Mouse (Mus musculus): ENCODE measurements around the gene Mark4. TPM values are rescaled to one million over a fixed set of nuclear protein-coding genes. Genes with fewer than 3 reads are reported as not detected.
A peak's percentile ranks its signal among the peaks of the same experiment; 100 is the strongest.

Gene Mark4
- polyA plus RNA-seq, 1 experiment from 2014 or later = 13.3 TPM

DNA sequence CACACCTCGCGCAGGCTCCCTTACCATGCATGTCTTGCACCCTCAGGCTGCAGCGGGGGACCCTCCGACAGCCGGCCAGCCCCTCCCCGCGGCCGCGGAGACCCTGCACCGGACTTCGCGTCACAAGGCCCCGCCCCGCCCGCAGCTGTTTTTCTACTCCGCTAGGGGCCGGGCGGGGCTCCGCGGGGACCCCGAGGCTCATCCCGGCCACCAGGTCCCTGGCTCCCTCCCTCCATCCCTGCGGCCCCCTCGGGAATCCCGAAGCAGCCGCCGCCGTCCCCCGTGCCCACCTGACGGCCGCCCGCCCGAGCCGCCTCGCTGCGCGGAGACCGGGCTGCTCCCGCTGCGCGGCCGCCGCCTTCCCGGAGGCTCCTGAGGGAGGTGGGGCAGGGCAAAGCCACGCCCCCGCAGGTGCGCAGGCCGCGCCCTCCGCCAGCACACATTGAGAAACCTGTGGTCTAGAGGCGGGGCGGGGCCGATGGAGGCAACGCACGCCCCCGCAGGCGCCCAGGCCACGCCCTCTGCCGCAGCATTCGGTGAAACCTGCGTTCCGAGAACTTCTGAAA, 54.8 kb downstream of the Mark4 start, which contains the start of gene Klc3:
Klc3 (minus strand) TSS at position 374 of the 566 bp plus-strand sequence.
- ATAC-seq (ENCODE audit: low FRiP score) (no peak), DNase-seq (ENCODE audit: low spot score) (peak; percentile 51)
- peak within 1 kb of the TSS; percentile 44 for H3K9ac ChIP-seq (ENCODE audit: low read depth, low read length)
- 1% methylated on average over 61 of the region's 62 CpGs for WGBS
- H3K4me2 ChIP-seq (replicated peaks; ENCODE audit: low read depth, low read length) = peak within 1 kb of the TSS; percentile 94
- H3K9me3 ChIP-seq (ENCODE audit: control insufficient read depth, low read length) = no peaks in the 10 kb centered on the region
- H3K27me3 ChIP-seq (ENCODE audit: control insufficient read depth, insufficient read depth, low read length) = peaks cover 42% of the 10 kb centered on the region
- peaks cover 10% of the 10 kb centered on the region; the same call in 1 of the 2 replicates for H3K4me1 ChIP-seq (replicated peaks; ENCODE audit: control insufficient read depth, insufficient read depth, low read length)
- H3K27ac ChIP-seq (ENCODE audit: low read depth, low read length) = no peak within 1 kb of the TSS
- H3K4me3 ChIP-seq (ENCODE audit: low read depth, low read length) = peak within 1 kb of the TSS; percentile 52
- H3K36me3 ChIP-seq (ENCODE audit: control insufficient read depth, insufficient read depth, low read length) = no peaks in the 10 kb centered on the region

DNA sequence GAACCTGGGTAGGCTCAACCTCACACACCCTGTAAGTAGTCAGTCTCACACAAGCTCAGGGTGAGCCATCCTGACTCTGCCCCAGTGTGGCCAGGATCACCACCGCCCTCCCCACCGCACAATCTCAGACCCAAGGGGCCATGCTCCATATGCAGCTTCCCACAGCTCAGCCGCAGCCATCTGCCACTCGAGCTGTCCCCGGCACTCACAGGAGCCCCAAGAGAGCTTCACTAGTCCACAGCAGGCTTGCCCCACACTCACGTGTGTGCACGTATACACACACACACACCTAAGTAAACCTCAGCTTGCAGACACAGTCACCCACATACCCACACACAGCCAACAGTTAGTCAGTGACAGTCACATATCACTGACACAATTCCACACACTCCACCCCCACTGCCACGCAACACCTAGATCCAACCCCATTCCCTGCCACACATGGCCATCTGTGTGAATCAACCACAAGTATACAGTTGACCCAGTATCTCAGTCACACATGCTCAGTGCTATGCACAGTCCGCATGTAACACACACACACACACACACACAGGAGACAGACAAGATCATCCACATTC, 56.0 kb downstream of the Mark4 start:
- Histone ChIP-seq H3K9me3 (ENCODE audit: control insufficient read depth, low read length) (no peaks in the 10 kb centered on the region), H3K9ac (ENCODE audit: low read depth, low read length) (no peak overlapping the region), H3K27me3 (ENCODE audit: control insufficient read depth, insufficient read depth, low read length) (peaks cover 42% of the 10 kb centered on the region), H3K36me3 (ENCODE audit: control insufficient read depth, insufficient read depth, low read length) (no peaks in the 10 kb centered on the region), H3K4me3 (ENCODE audit: low read depth, low read length) (no peak overlapping the region), H3K27ac (ENCODE audit: low read depth, low read length) (no peak overlapping the region), H3K4me2 (replicated peaks; ENCODE audit: low read depth, low read length) (no peak overlapping the region), H3K4me1 (replicated peaks; ENCODE audit: control insufficient read depth, insufficient read depth, low read length) (peaks cover 10% of the 10 kb centered on the region; the same call in 1 of the 2 replicates)
- DNase-seq (ENCODE audit: low spot score) = no peak
- 82% methylated on average over 9 of the region's 9 CpGs for WGBS
- ATAC-seq (ENCODE audit: low FRiP score) = no peak

DNA sequence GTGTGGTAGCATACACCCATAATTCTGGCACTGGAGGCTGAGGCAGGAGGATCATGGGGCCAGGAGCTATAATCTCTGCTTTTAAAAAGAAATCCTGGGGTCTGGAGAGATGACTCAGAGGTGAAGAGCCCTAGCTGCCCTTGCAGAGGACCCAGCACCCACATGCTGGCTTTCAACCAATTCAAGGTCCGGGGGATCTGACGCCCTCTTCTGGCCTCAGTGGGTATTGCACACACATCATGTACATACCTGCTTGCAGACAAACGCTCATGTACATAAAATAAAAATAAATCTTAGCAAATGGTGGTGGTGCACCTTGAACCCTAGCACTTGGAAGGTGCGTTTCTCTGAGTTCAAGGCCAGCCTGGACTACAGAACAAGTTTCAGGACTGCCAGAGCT, 57.7 kb downstream of the Mark4 start:
- Histone ChIP-seq H3K9ac (ENCODE audit: low read depth, low read length) (no peak overlapping the region), H3K4me3 (ENCODE audit: low read depth, low read length) (no peak overlapping the region), H3K27me3 (ENCODE audit: control insufficient read depth, insufficient read depth, low read length) (peaks cover 42% of the 10 kb centered on the region), H3K4me1 (replicated peaks; ENCODE audit: control insufficient read depth, insufficient read depth, low read length) (peaks cover 10% of the 10 kb centered on the region; the same call in 1 of the 2 replicates), H3K4me2 (replicated peaks; ENCODE audit: low read depth, low read length) (no peak overlapping the region), H3K36me3 (ENCODE audit: control insufficient read depth, insufficient read depth, low read length) (no peaks in the 10 kb centered on the region), H3K27ac (ENCODE audit: low read depth, low read length) (no peak overlapping the region), H3K9me3 (ENCODE audit: control insufficient read depth, low read length) (no peaks in the 10 kb centered on the region)
- ATAC-seq (ENCODE audit: low FRiP score) (no peak), DNase-seq (ENCODE audit: low spot score) (no peak)
- 85% methylated on average over 4 of the region's 4 CpGs for WGBS

DNA sequence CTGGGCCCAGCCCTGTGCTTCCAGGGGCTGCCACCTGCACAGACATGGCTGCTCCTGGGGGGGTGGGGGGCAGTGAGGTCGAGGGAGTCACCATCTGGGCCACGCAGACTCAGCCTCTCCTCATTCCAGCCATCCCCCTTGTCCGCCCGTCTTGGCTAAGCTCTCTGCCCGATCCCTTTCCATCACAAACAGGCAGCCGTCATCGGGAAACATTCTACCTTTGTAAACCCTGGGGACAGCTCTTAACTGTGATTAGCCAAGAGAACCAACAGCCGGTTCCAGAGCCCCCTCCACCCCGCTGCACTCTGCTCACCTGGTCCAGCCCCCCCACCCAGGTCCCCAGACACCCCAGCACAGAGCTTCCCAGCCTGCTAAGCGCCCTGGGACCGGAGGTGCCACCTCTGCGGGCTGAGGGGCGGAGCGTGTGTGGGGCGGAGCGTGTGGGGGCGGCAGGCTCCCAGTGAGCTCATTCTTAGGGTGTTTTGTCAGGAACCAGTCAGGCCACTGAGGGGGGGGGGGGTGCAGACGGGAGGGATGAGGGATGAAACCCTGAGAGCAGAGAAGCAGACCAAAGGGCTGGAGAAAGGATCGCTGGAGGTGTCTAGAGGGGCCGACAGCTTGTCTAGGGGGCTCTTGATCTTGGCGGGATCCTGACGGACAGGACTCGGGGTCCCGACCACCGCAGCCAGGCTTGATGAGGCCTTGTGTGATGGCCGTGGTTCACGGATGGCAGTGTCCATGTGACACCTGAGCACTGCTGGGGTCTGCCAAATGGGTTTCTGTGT, 58.9 kb downstream of the Mark4 start:
- peak; percentile 38 for DNase-seq (ENCODE audit: low spot score)
- H3K27ac ChIP-seq (ENCODE audit: low read depth, low read length) = no peak overlapping the region
- H3K4me1 ChIP-seq (replicated peaks; ENCODE audit: control insufficient read depth, insufficient read depth, low read length) = peaks cover 10% of the 10 kb centered on the region; the same call in 1 of the 2 replicates
- H3K27me3 ChIP-seq (ENCODE audit: control insufficient read depth, insufficient read depth, low read length) = peaks cover 36% of the 10 kb centered on the region
- H3K4me2 ChIP-seq (replicated peaks; ENCODE audit: low read depth, low read length) = peak overlapping the region; percentile 35
- peak overlapping the region; percentile 22; the same call in 1 of the 2 replicates for H3K4me3 ChIP-seq (ENCODE audit: low read depth, low read length)
- no peak overlapping the region for H3K9ac ChIP-seq (ENCODE audit: low read depth, low read length)
- peaks cover 6% of the 10 kb centered on the region for H3K36me3 ChIP-seq (ENCODE audit: control insufficient read depth, insufficient read depth, low read length)
- WGBS = 2% methylated on average over 25 of the region's 27 CpGs
- no peak for ATAC-seq (ENCODE audit: low FRiP score)
- no peaks in the 10 kb centered on the region for H3K9me3 ChIP-seq (ENCODE audit: control insufficient read depth, low read length)

DNA sequence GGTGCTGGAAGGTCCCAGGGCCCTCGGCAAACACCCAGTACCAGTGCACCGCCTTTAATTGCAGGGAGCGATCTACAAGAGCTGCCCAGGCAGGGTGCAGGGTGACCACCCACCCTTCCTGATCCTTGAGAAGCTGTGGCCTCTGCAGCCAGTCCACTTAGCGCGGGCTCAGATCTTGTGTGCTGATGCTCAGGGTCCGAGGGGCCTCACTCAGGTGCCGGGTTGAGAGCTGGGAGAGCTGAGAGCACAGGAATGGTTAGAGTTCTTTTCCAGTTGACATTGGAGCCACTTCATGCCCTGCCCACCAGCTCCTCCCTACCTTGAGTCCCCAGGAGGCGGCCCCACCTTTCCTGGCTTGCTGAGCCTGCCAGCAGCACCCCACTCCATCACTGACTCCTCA, 64.1 kb downstream of the Mark4 start:
- Histone ChIP-seq H3K9me3 (ENCODE audit: control insufficient read depth, low read length) (no peaks in the 10 kb centered on the region), H3K9ac (ENCODE audit: low read depth, low read length) (no peak overlapping the region), H3K4me3 (ENCODE audit: low read depth, low read length) (no peak overlapping the region), H3K27ac (ENCODE audit: low read depth, low read length) (no peak overlapping the region), H3K36me3 (ENCODE audit: control insufficient read depth, insufficient read depth, low read length) (peaks cover 33% of the 10 kb centered on the region), H3K4me2 (replicated peaks; ENCODE audit: low read depth, low read length) (no peak overlapping the region), H3K4me1 (replicated peaks; ENCODE audit: control insufficient read depth, insufficient read depth, low read length) (no peaks in the 10 kb centered on the region), H3K27me3 (ENCODE audit: control insufficient read depth, insufficient read depth, low read length) (peaks cover 7% of the 10 kb centered on the region)
- ATAC-seq (ENCODE audit: low FRiP score) (no peak), DNase-seq (ENCODE audit: low spot score) (no peak)
- 89% methylated on average over 8 of the region's 8 CpGs for WGBS

DNA sequence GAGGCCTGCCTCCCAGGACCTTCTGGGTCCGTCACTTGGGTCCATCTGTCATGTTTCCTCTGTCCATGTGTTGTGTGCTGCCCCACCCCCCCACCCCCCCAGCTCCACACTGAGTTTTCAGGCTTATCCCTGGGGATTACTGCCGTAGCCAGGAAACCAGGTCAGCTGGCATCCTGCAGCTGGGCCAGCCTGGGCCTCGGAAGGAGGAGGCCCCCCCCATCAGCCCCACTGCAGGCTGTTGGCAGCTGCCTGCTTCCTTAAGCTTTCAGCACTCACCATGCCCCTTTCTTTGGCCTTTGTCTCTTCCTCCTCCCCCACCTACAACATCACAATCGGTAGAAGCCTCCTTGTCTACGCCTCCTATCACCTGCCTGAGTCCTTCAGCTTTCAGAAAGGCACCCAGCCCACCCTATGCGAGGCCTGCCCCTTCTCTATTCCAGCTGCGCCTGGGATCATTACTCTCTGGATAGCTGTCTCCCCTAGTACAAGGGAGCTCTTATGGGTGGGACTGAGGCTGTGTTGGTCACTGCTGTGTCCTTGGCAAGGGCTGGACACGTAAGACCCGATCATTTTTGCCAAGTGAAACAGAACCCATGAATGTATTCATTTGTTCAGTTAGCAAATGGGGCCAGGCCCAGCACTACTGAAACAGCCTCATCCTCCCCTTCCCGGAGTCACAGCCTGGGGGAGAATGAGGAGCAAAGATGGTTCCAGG, 69.8 kb downstream of the Mark4 start:
- 70% methylated on average over 8 of the region's 10 CpGs for WGBS
- H3K27ac ChIP-seq (ENCODE audit: low read depth, low read length) = peak overlapping the region; percentile 58
- DNase-seq (ENCODE audit: low spot score) = peak; percentile 9
- H3K36me3 ChIP-seq (ENCODE audit: control insufficient read depth, insufficient read depth, low read length) = peaks cover 38% of the 10 kb centered on the region
- no peaks in the 10 kb centered on the region for H3K9me3 ChIP-seq (ENCODE audit: control insufficient read depth, low read length)
- H3K27me3 ChIP-seq (ENCODE audit: control insufficient read depth, insufficient read depth, low read length) = no peaks in the 10 kb centered on the region
- ATAC-seq (ENCODE audit: low FRiP score) = peak; percentile 39
- 0 out of 2 replicates have a peak overlapping the region, but pooled peaks have one; percentile 15 for H3K9ac ChIP-seq (ENCODE audit: low read depth, low read length)
- no peaks in the 10 kb centered on the region; the same call in 1 of the 2 replicates for H3K4me1 ChIP-seq (replicated peaks; ENCODE audit: control insufficient read depth, insufficient read depth, low read length)
- no peak overlapping the region for H3K4me3 ChIP-seq (ENCODE audit: low read depth, low read length)
- no peak overlapping the region for H3K4me2 ChIP-seq (replicated peaks; ENCODE audit: low read depth, low read length)

DNA sequence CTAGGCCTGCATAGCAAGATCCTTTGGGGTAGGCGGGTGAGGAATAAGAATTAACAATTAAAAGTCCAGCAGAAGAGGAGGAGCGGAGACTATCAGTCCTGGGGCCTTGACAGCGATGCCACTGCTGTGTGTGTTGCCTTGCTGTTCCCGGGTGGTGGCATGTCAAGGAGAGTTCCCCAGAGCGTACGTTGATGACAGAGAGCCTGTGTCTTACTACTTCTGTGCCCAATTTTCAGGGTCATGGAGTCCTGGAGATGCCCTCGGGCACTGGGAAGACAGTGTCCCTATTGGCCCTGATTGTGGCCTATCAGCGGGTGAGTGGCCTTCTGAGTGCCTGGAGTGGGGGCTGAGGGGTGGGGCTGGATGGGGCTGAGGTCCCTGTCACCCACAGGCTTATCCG, 74.9 kb downstream of the Mark4 start:
- Histone ChIP-seq H3K9me3 (ENCODE audit: control insufficient read depth, low read length) (no peaks in the 10 kb centered on the region), H3K4me1 (replicated peaks; ENCODE audit: control insufficient read depth, insufficient read depth, low read length) (peaks cover 2% of the 10 kb centered on the region), H3K4me2 (replicated peaks; ENCODE audit: low read depth, low read length) (no peak overlapping the region), H3K27me3 (ENCODE audit: control insufficient read depth, insufficient read depth, low read length) (no peaks in the 10 kb centered on the region), H3K27ac (ENCODE audit: low read depth, low read length) (no peak overlapping the region), H3K9ac (ENCODE audit: low read depth, low read length) (no peak overlapping the region), H3K4me3 (ENCODE audit: low read depth, low read length) (no peak overlapping the region), H3K36me3 (ENCODE audit: control insufficient read depth, insufficient read depth, low read length) (peaks cover 15% of the 10 kb centered on the region)
- ATAC-seq (ENCODE audit: low FRiP score) = no peak
- DNase-seq (ENCODE audit: low spot score) = no peak
- 80% methylated on average over 9 of the region's 9 CpGs for WGBS

DNA sequence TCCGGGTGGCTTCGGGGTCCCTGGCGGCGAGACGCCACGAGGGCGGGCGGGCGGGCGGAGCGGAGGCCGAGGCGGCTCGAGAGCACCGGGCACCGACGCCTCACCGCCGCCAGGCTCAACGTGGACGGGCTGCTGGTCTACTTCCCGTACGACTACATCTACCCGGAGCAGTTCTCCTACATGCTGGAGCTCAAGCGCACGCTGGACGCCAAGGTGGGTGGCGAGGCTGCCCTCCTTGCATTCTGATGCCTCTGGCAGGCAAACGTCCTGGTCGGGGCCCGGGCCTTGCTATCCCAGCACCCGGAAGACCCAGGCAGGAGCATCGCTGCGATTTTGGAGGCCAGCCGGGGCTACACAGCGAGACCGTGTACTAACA, 76.5 kb downstream of the Mark4 start:
- Histone ChIP-seq H3K4me3 (ENCODE audit: low read depth, low read length) (peak overlapping the region; percentile 96), H3K9ac (ENCODE audit: low read depth, low read length) (peak overlapping the region; percentile 79), H3K36me3 (ENCODE audit: control insufficient read depth, insufficient read depth, low read length) (peaks cover 10% of the 10 kb centered on the region), H3K27ac (ENCODE audit: low read depth, low read length) (0 out of 2 replicates have a peak overlapping the region, but pooled peaks have one; percentile 27), H3K9me3 (ENCODE audit: control insufficient read depth, low read length) (no peaks in the 10 kb centered on the region), H3K4me2 (replicated peaks; ENCODE audit: low read depth, low read length) (peak overlapping the region; percentile 69), H3K27me3 (ENCODE audit: control insufficient read depth, insufficient read depth, low read length) (no peaks in the 10 kb centered on the region), H3K4me1 (replicated peaks; ENCODE audit: control insufficient read depth, insufficient read depth, low read length) (peaks cover 2% of the 10 kb centered on the region; the same call in 1 of the 2 replicates)
- DNase-seq (ENCODE audit: low spot score) = peak; percentile 53
- peak; percentile 71 for ATAC-seq (ENCODE audit: low FRiP score)
- 2% methylated on average over 17 of the region's 37 CpGs for WGBS

Measured in hindbrain, embryonic 11.5 days (tissue).